Mouse (Mus musculus): ENCODE results near the gene Slc16a13. TPM values are rescaled to one million over a fixed set of nuclear protein-coding genes. Genes with fewer than 3 reads are reported as not detected.

Slc16a13 gene
- polyA plus RNA-seq, 1 experiment from 2014 or later, result 2.6 TPM

GRCm38 (mm10) chr11:70225798-70226601 lies 5.1 kb upstream of the Slc16a13 start:
- H3K9me3 ChIP-seq (replicated peaks; ENCODE audit: control insufficient read depth, low read length), result no peaks in the 10 kb centered on the region
- no peaks in the 10 kb centered on the region for H3K36me3 ChIP-seq (ENCODE audit: control insufficient read depth, insufficient read depth)
- H3K4me2 ChIP-seq (ENCODE audit: low read depth, low read length), result peak overlapping the region; percentile 50
- H3K4me3 ChIP-seq (ENCODE audit: low read depth, low read length), result peak overlapping the region; percentile 27
- 44% methylated on average over 27 of the region's 27 CpGs for WGBS (ENCODE audit: insufficient replicate concordance)
- H3K9ac ChIP-seq (ENCODE audit: low read depth, low read length), result no peak overlapping the region
- ATAC-seq (ENCODE audit: low read depth), result no peak
- H3K4me1 ChIP-seq (ENCODE audit: control insufficient read depth, low read depth, low read length), result peaks cover 67% of the 10 kb centered on the region
- H3K27ac ChIP-seq (ENCODE audit: low read length), result no peak overlapping the region
- H3K27me3 ChIP-seq (ENCODE audit: control insufficient read depth, insufficient read depth, low read depth, low read length), result peaks cover 34% of the 10 kb centered on the region

GRCm38 (mm10) chr11:70223724-70224123 lies 2.9 kb upstream of the Slc16a13 start:
- H3K4me2 ChIP-seq (ENCODE audit: low read depth, low read length), result no peak overlapping the region; the same call in 1 of the 2 replicates
- 35% methylated on average over 9 of the region's 9 CpGs for WGBS (ENCODE audit: insufficient replicate concordance)
- ATAC-seq (ENCODE audit: low read depth), result no peak

GRCm38 (mm10) chr11:70221603-70222500 lies 988 bp upstream of the Slc16a13 start:
- Histone ChIP-seq H3K9ac (ENCODE audit: low read depth, low read length) (peak overlapping the region; percentile 82), H3K9me3 (replicated peaks; ENCODE audit: control insufficient read depth, low read length) (no peaks in the 10 kb centered on the region), H3K4me2 (ENCODE audit: low read depth, low read length) (peak overlapping the region; percentile 99), H3K4me1 (ENCODE audit: control insufficient read depth, low read depth, low read length) (peaks cover 39% of the 10 kb centered on the region), H3K4me3 (ENCODE audit: low read depth, low read length) (peak overlapping the region; percentile 75), H3K27ac (ENCODE audit: low read length) (peak overlapping the region; percentile 98), H3K36me3 (ENCODE audit: control insufficient read depth, insufficient read depth) (no peaks in the 10 kb centered on the region), H3K27me3 (ENCODE audit: control insufficient read depth, insufficient read depth, low read depth, low read length) (peaks cover 8% of the 10 kb centered on the region)
- ATAC-seq (ENCODE audit: low read depth), result peak; percentile 84
- 4% methylated on average over 14 of the region's 14 CpGs for WGBS (ENCODE audit: insufficient replicate concordance)

More at GRCm38 (mm10) chr11:70223724-70224123, 2.9 kb upstream of the Slc16a13 start:
- H3K27ac ChIP-seq (ENCODE audit: low read length), result no peak overlapping the region; the same call in 1 of the 2 replicates
- H3K4me3 ChIP-seq (ENCODE audit: low read depth, low read length), result no peak overlapping the region
- no peak overlapping the region for H3K9ac ChIP-seq (ENCODE audit: low read depth, low read length)
- H3K36me3 ChIP-seq (ENCODE audit: control insufficient read depth, insufficient read depth), result no peaks in the 10 kb centered on the region
- no peaks in the 10 kb centered on the region for H3K9me3 ChIP-seq (replicated peaks; ENCODE audit: control insufficient read depth, low read length)
- H3K27me3 ChIP-seq (ENCODE audit: control insufficient read depth, insufficient read depth, low read depth, low read length), result peaks cover 18% of the 10 kb centered on the region
- peaks cover 58% of the 10 kb centered on the region for H3K4me1 ChIP-seq (ENCODE audit: control insufficient read depth, low read depth, low read length)

GRCm38 (mm10) chr11:70220323-70220722 lies 541 bp downstream of the Slc16a13 start:
- Histone ChIP-seq H3K4me1 (ENCODE audit: control insufficient read depth, low read depth, low read length) (peaks cover 30% of the 10 kb centered on the region), H3K4me3 (ENCODE audit: low read depth, low read length) (peak overlapping the region; percentile 75), H3K9me3 (replicated peaks; ENCODE audit: control insufficient read depth, low read length) (no peaks in the 10 kb centered on the region), H3K27ac (ENCODE audit: low read length) (peak overlapping the region; percentile 98), H3K9ac (ENCODE audit: low read depth, low read length) (peak overlapping the region; percentile 82), H3K4me2 (ENCODE audit: low read depth, low read length) (peak overlapping the region; percentile 99), H3K27me3 (ENCODE audit: control insufficient read depth, insufficient read depth, low read depth, low read length) (peaks cover 10% of the 10 kb centered on the region), H3K36me3 (ENCODE audit: control insufficient read depth, insufficient read depth) (no peaks in the 10 kb centered on the region)
- ATAC-seq (ENCODE audit: low read depth), result no peak
- WGBS (ENCODE audit: insufficient replicate concordance), result 3% methylated on average over 24 of the region's 24 CpGs

GRCm38 (mm10) chr11:70219873-70220272 lies 991 bp downstream of the Slc16a13 start:
- no peak for ATAC-seq (ENCODE audit: low read depth)
- Histone ChIP-seq H3K4me2 (ENCODE audit: low read depth, low read length) (peak overlapping the region; percentile 99), H3K36me3 (ENCODE audit: control insufficient read depth, insufficient read depth) (no peaks in the 10 kb centered on the region), H3K9ac (ENCODE audit: low read depth, low read length) (peak overlapping the region; percentile 82), H3K4me1 (ENCODE audit: control insufficient read depth, low read depth, low read length) (peaks cover 30% of the 10 kb centered on the region), H3K27me3 (ENCODE audit: control insufficient read depth, insufficient read depth, low read depth, low read length) (peaks cover 14% of the 10 kb centered on the region), H3K4me3 (ENCODE audit: low read depth, low read length) (peak overlapping the region; percentile 75), H3K9me3 (replicated peaks; ENCODE audit: control insufficient read depth, low read length) (no peaks in the 10 kb centered on the region), H3K27ac (ENCODE audit: low read length) (peak overlapping the region; percentile 98)
- whole genome bisulfite sequencing (ENCODE audit: insufficient replicate concordance), result 60% methylated on average over 7 of the region's 7 CpGs

- H3K4me2 ChIP-seq (ENCODE audit: low read depth, low read length), result no peak overlapping the region
- H3K4me3 ChIP-seq (ENCODE audit: low read depth, low read length), result no peak overlapping the region
- peaks cover 24% of the 10 kb centered on the region for H3K27me3 ChIP-seq (ENCODE audit: control insufficient read depth, insufficient read depth, low read depth, low read length)
- H3K4me1 ChIP-seq (ENCODE audit: control insufficient read depth, low read depth, low read length), result peaks cover 35% of the 10 kb centered on the region
- no peak overlapping the region for H3K9ac ChIP-seq (ENCODE audit: low read depth, low read length)
- no peaks in the 10 kb centered on the region for H3K9me3 ChIP-seq (replicated peaks; ENCODE audit: control insufficient read depth, low read length)
- ATAC-seq (ENCODE audit: low read depth), result no peak
- H3K36me3 ChIP-seq (ENCODE audit: control insufficient read depth, insufficient read depth), result no peaks in the 10 kb centered on the region
- 82% methylated on average over 15 of the region's 15 CpGs for WGBS (ENCODE audit: insufficient replicate concordance)
- no peak overlapping the region for H3K27ac ChIP-seq (ENCODE audit: low read length)
Observed at GRCm38 (mm10) chr11:70218741-70219470, 2.0 kb downstream of the Slc16a13 start.

- ATAC-seq (ENCODE audit: low read depth), result no peak
- Histone ChIP-seq H3K9me3 (replicated peaks; ENCODE audit: control insufficient read depth, low read length) (no peaks in the 10 kb centered on the region), H3K4me3 (ENCODE audit: low read depth, low read length) (no peak overlapping the region), H3K4me2 (ENCODE audit: low read depth, low read length) (no peak overlapping the region), H3K27ac (ENCODE audit: low read length) (no peak overlapping the region), H3K9ac (ENCODE audit: low read depth, low read length) (no peak overlapping the region), H3K27me3 (ENCODE audit: control insufficient read depth, insufficient read depth, low read depth, low read length) (peaks cover 32% of the 10 kb centered on the region), H3K36me3 (ENCODE audit: control insufficient read depth, insufficient read depth) (no peaks in the 10 kb centered on the region), H3K4me1 (ENCODE audit: control insufficient read depth, low read depth, low read length) (peaks cover 29% of the 10 kb centered on the region)
- WGBS (ENCODE audit: insufficient replicate concordance), result 57% methylated on average over 4 of the region's 4 CpGs
Observed at GRCm38 (mm10) chr11:70218039-70218438, 2.8 kb downstream of the Slc16a13 start.

GRCm38 (mm10) chr11:70216103-70216502 lies 4.8 kb downstream of the Slc16a13 start:
- Histone ChIP-seq H3K4me2 (ENCODE audit: low read depth, low read length) (no peak overlapping the region), H3K36me3 (ENCODE audit: control insufficient read depth, insufficient read depth) (no peaks in the 10 kb centered on the region), H3K27me3 (ENCODE audit: control insufficient read depth, insufficient read depth, low read depth, low read length) (peaks cover 44% of the 10 kb centered on the region), H3K4me1 (ENCODE audit: control insufficient read depth, low read depth, low read length) (peaks cover 18% of the 10 kb centered on the region), H3K9me3 (replicated peaks; ENCODE audit: control insufficient read depth, low read length) (no peaks in the 10 kb centered on the region), H3K27ac (ENCODE audit: low read length) (no peak overlapping the region), H3K9ac (ENCODE audit: low read depth, low read length) (no peak overlapping the region), H3K4me3 (ENCODE audit: low read depth, low read length) (no peak overlapping the region)
- no peak for ATAC-seq (ENCODE audit: low read depth)
- 68% methylated on average over 3 of the region's 3 CpGs for WGBS (ENCODE audit: insufficient replicate concordance)

All from liver, embryonic 16.5 days (tissue).